Mouse (Mus musculus): ENCODE measurements around the gene Enpp6.

DNA sequence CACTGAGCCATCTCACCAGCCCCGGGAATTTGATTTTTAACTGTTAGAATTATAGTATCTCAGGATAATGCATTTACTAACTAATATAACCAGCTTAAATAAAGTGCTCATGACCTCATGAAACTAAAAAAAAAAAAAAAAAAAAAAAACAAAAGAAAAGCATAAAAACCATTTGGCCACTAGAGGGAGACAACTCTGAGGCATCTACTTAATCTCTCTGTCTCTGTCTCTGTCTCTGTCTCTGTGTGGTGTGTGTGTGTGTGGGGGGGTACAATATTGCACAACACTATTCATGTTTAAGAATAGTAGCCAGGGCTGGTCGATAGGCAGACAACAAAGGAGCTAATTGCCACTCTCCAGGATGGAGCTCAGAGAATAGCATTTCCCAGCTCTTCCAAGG, 17.3 kb upstream of the Enpp6 start:
- TF ChIP-seq CTCF (IDR thresholded peaks at IDR 0.05; ENCODE audit: borderline replicate concordance, insufficient read depth, low read length) (no peak), POLR2A (IDR thresholded peaks at IDR 0.05; ENCODE audit: low read depth, low read length) (no peak)
